Mouse (Mus musculus) hindbrain, embryonic 15.5 days (tissue): ENCODE results near the gene Pnldc1. TPM values are rescaled to one million over a fixed set of nuclear protein-coding genes. Genes with fewer than 3 reads are reported as not detected.
"Not testable (repeated sequence)": the region's sequence is repeated elsewhere in the genome, so short reads cannot be mapped to it uniquely, and the experiment has no call there.

ENCODE experiments used
- ATAC-seq: fragments of 200-750 bp; cut with Nextera tagmentation; 2 replicates; pipeline ENCODE4 v1.8.0; 2017; ENCODE audit warnings: low read depth, moderate number of reproducible peaks, moderate TSS enrichment; ENCODE audit not compliant: low FRiP score
- H3K27ac ChIP-seq: fragments of 300-500 bp; sonication (generic); replicated peaks from 2 replicates; pipeline ENCODE4 v1.5.1; 2015; ENCODE audit warnings: mild to moderate bottlenecking, inconsistent platforms
- H3K27me3 ChIP-seq: fragments of 300-500 bp; sonication (generic); 2 replicates; pipeline ENCODE4 v1.6.1; 2015; ENCODE audit warnings: control low read depth, inconsistent platforms
- H3K36me3 ChIP-seq: fragments of 300-500 bp; sonication (generic); 2 replicates; pipeline ENCODE4 v1.6.1; 2015; ENCODE audit warnings: control low read depth, inconsistent platforms
- H3K4me1 ChIP-seq: fragments of 300-500 bp; sonication (generic); replicated peaks from 2 replicates; pipeline ENCODE4 v1.6.1; 2015; ENCODE audit warnings: control low read depth, inconsistent platforms
- H3K4me2 ChIP-seq: fragments of 300-500 bp; sonication (generic); 2 replicates; pipeline ENCODE4 v1.6.1; 2015; ENCODE audit warnings: moderate library complexity, mild to moderate bottlenecking, inconsistent platforms
- H3K4me3 ChIP-seq: fragments of 300-500 bp; sonication (generic); 2 replicates; pipeline ENCODE4 v1.5.1; 2015; ENCODE audit warnings: mild to moderate bottlenecking, inconsistent platforms
- H3K9ac ChIP-seq: fragments of 300-500 bp; sonication (generic); 2 replicates; pipeline ENCODE4 v1.6.1; 2015; ENCODE audit warnings: inconsistent platforms
- H3K9me3 ChIP-seq: fragments of 300-500 bp; sonication (generic); 2 replicates; pipeline ENCODE4 v1.6.1; 2016; ENCODE audit warnings: control low read depth, inconsistent platforms
- WGBS: fragments of 180-500 bp; shearing (Covaris S2); methylation state at CpG from one replicate; pipeline ENCODE4 v1.1.7; 2015; 5-methylcytosine and 5-hydroxymethylcytosine counted together
- polyA plus RNA-seq: library from polyadenylated mRNA; unstranded; fragments of >200 nt; fragmentation: Nextera tagmentation; extraction: Ambion mirVana; gene quantifications from 2 replicates; pipeline ENCODE4 v1.2.1, GENCODE M21; 2015

The Pnldc1 gene
- polyA plus RNA-seq, 1 experiment from 2014 or later, result 1.7 TPM

- ATAC-seq, result no peak
- no peaks in the 10 kb centered on the region for H3K4me1 ChIP-seq
- H3K36me3 ChIP-seq, result peaks cover 16% of the 10 kb centered on the region
- WGBS, result 33% methylated on average over 11 of the region's 12 CpGs
- no peaks in the 10 kb centered on the region for H3K27me3 ChIP-seq
- no peak overlapping the region for H3K4me2 ChIP-seq
- H3K4me3 ChIP-seq, result no peak overlapping the region
- no peak overlapping the region for H3K27ac ChIP-seq
- no peak overlapping the region for H3K9ac ChIP-seq
- no peaks in the 10 kb centered on the region for H3K9me3 ChIP-seq
Measured at GRCm38 (mm10) chr17:12903372-12904333, 6.4 kb downstream of the Pnldc1 start.

- H3K9me3 ChIP-seq, result no peaks in the 10 kb centered on the region
- no peaks in the 10 kb centered on the region for H3K27me3 ChIP-seq
- no peak overlapping the region for H3K4me2 ChIP-seq
- no peak overlapping the region for H3K9ac ChIP-seq
- no peaks in the 10 kb centered on the region for H3K4me1 ChIP-seq
- ATAC-seq, result no peak
- peaks cover 16% of the 10 kb centered on the region for H3K36me3 ChIP-seq
- H3K27ac ChIP-seq, result no peak overlapping the region
- no peak overlapping the region for H3K4me3 ChIP-seq
- WGBS, result 93% methylated on average over 6 of the region's 6 CpGs
Measured at GRCm38 (mm10) chr17:12902291-12902690, 7.7 kb downstream of the Pnldc1 start.

GRCm38 (mm10) chr17:12898607-12899006 lies 11.4 kb downstream of the Pnldc1 start:
- not testable (repeated sequence) for H3K9me3 ChIP-seq, H3K4me3 ChIP-seq, H3K4me1 ChIP-seq, H3K9ac ChIP-seq, H3K36me3 ChIP-seq, H3K4me2 ChIP-seq, H3K27me3 ChIP-seq, ATAC-seq
- H3K27ac ChIP-seq, result peak overlapping the region; percentile 76
- 38% methylated on average over 2 of the region's 2 CpGs for WGBS

- no peaks in the 10 kb centered on the region for H3K27me3 ChIP-seq
- no peak overlapping the region for H3K4me3 ChIP-seq
- H3K4me2 ChIP-seq, result no peak overlapping the region
- H3K4me1 ChIP-seq, result no peaks in the 10 kb centered on the region
- WGBS, result 77% methylated on average over 5 of the region's 5 CpGs
- no peak overlapping the region for H3K9ac ChIP-seq
- peaks cover 8% of the 10 kb centered on the region for H3K36me3 ChIP-seq
- no peaks in the 10 kb centered on the region for H3K9me3 ChIP-seq
- ATAC-seq, result peak; percentile 74; the same call in 1 of the 2 replicates
- peak overlapping the region; percentile 54 for H3K27ac ChIP-seq
Measured at GRCm38 (mm10) chr17:12897674-12898073, 12.4 kb downstream of the Pnldc1 start.

- no peaks in the 10 kb centered on the region for H3K9me3 ChIP-seq
- no peak overlapping the region for H3K9ac ChIP-seq
- H3K4me2 ChIP-seq, result no peak overlapping the region
- H3K27ac ChIP-seq, result no peak overlapping the region
- WGBS, result 94% methylated on average over 9 of the region's 9 CpGs
- no peaks in the 10 kb centered on the region for H3K27me3 ChIP-seq
- H3K4me1 ChIP-seq, result no peaks in the 10 kb centered on the region
- no peak overlapping the region for H3K4me3 ChIP-seq
- ATAC-seq, result no peak
- no peaks in the 10 kb centered on the region; the same call in 1 of the 2 replicates for H3K36me3 ChIP-seq
Measured at GRCm38 (mm10) chr17:12892033-12892432, 18.0 kb downstream of the Pnldc1 start.

GRCm38 (mm10) chr17:12891054-12891453 lies 19.0 kb downstream of the Pnldc1 start:
- Histone ChIP-seq H3K27me3 (no peaks in the 10 kb centered on the region), H3K9ac (no peak overlapping the region), H3K4me2 (no peak overlapping the region), H3K27ac (no peak overlapping the region), H3K36me3 (no peaks in the 10 kb centered on the region), H3K4me3 (no peak overlapping the region), H3K9me3 (no peaks in the 10 kb centered on the region), H3K4me1 (no peaks in the 10 kb centered on the region)
- WGBS, result 85% methylated on average over 4 of the region's 4 CpGs
- ATAC-seq, result no peak

GRCm38 (mm10) chr17:12887021-12887775 lies 22.8 kb downstream of the Pnldc1 start:
- no peak for ATAC-seq
- Histone ChIP-seq H3K4me2 (no peak overlapping the region), H3K27me3 (no peaks in the 10 kb centered on the region), H3K36me3 (no peaks in the 10 kb centered on the region), H3K4me1 (no peaks in the 10 kb centered on the region), H3K27ac (no peak overlapping the region), H3K9ac (no peak overlapping the region), H3K9me3 (no peaks in the 10 kb centered on the region), H3K4me3 (no peak overlapping the region)
- WGBS, result 79% methylated on average over 15 of the region's 15 CpGs

GRCm38 (mm10) chr17:12886620-12887019 lies 23.4 kb downstream of the Pnldc1 start:
- H3K27ac ChIP-seq, result no peak overlapping the region
- no peak overlapping the region for H3K4me3 ChIP-seq
- 45% methylated on average over 6 of the region's 6 CpGs for WGBS
- ATAC-seq, result no peak
- no peaks in the 10 kb centered on the region for H3K9me3 ChIP-seq
- H3K4me1 ChIP-seq, result no peaks in the 10 kb centered on the region
- H3K27me3 ChIP-seq, result no peaks in the 10 kb centered on the region
- no peak overlapping the region for H3K9ac ChIP-seq
- no peak overlapping the region for H3K4me2 ChIP-seq
- no peaks in the 10 kb centered on the region for H3K36me3 ChIP-seq

- Histone ChIP-seq H3K4me2 (no peak overlapping the region), H3K4me1 (peaks cover 8% of the 10 kb centered on the region), H3K27ac (no peak overlapping the region), H3K4me3 (no peak overlapping the region), H3K9me3 (no peaks in the 10 kb centered on the region), H3K36me3 (no peaks in the 10 kb centered on the region), H3K9ac (no peak overlapping the region), H3K27me3 (peaks cover 3% of the 10 kb centered on the region; the same call in 1 of the 2 replicates)
- no peak for ATAC-seq
- WGBS, result 92% methylated on average over 1 of the region's 1 CpGs
Measured at GRCm38 (mm10) chr17:12881216-12881615, 28.8 kb downstream of the Pnldc1 start.

- no peak overlapping the region for H3K27ac ChIP-seq
- H3K9ac ChIP-seq, result no peak overlapping the region; the same call in 1 of the 2 replicates
- H3K27me3 ChIP-seq, result peaks cover 3% of the 10 kb centered on the region; the same call in 1 of the 2 replicates
- WGBS, result 4% methylated on average over 14 of the region's 14 CpGs
- peak overlapping the region; percentile 46 for H3K4me2 ChIP-seq
- peaks cover 8% of the 10 kb centered on the region for H3K4me1 ChIP-seq
- H3K4me3 ChIP-seq, result peak overlapping the region; percentile 4; the same call in 1 of the 2 replicates
- ATAC-seq, result peak; percentile 84
- no peaks in the 10 kb centered on the region for H3K36me3 ChIP-seq
- no peaks in the 10 kb centered on the region for H3K9me3 ChIP-seq
Measured at GRCm38 (mm10) chr17:12880178-12880577, 29.9 kb downstream of the Pnldc1 start.

GRCm38 (mm10) chr17:12875734-12876133 lies 34.3 kb downstream of the Pnldc1 start, which contains the start of gene Mrgprh:
TSS of gene Mrgprh (plus strand) at chr17:12876034.
- H3K9ac ChIP-seq, result no peak within 1 kb of the TSS
- H3K36me3 ChIP-seq, result no peaks in the 10 kb centered on the region
- no peaks in the 10 kb centered on the region for H3K9me3 ChIP-seq
- H3K4me3 ChIP-seq, result no peak within 1 kb of the TSS
- WGBS, result 79% methylated on average over 5 of the region's 5 CpGs
- no peak within 1 kb of the TSS for H3K4me2 ChIP-seq
- peaks cover 8% of the 10 kb centered on the region for H3K4me1 ChIP-seq
- H3K27ac ChIP-seq, result no peak within 1 kb of the TSS
- peaks cover 3% of the 10 kb centered on the region; the same call in 1 of the 2 replicates for H3K27me3 ChIP-seq
- ATAC-seq, result no peak
